Mouse (Mus musculus): ENCODE results near the gene Dnm3.
"Not testable (repeated sequence)": the region's sequence is repeated elsewhere in the genome, so short reads cannot be mapped to it uniquely, and the experiment has no call there.

Gene Dnm3

GRCm38 (mm10) chr1:162436672-162437071 lies 41.2 kb downstream of the Dnm3 start:
- no peak for DNase-seq (ENCODE audit: extremely low spot score, low read depth, low spot score)

- DNase-seq (ENCODE audit: extremely low spot score, low read depth, low spot score): no peak
Observed at GRCm38 (mm10) chr1:162428904-162429303, 48.9 kb downstream of the Dnm3 start.

- no peak for DNase-seq (ENCODE audit: extremely low spot score, low read depth, low spot score)
Observed at GRCm38 (mm10) chr1:162425930-162426478, 51.8 kb downstream of the Dnm3 start.

- DNase-seq (ENCODE audit: extremely low spot score, low read depth, low spot score): no peak
Observed at GRCm38 (mm10) chr1:162422826-162423225, 55.0 kb downstream of the Dnm3 start.

GRCm38 (mm10) chr1:162413791-162414190 lies 64.0 kb downstream of the Dnm3 start:
- DNase-seq (ENCODE audit: extremely low spot score, low read depth, low spot score): no peak

- DNase-seq (ENCODE audit: extremely low spot score, low read depth, low spot score): no peak
Observed at GRCm38 (mm10) chr1:162412787-162413429, 64.9 kb downstream of the Dnm3 start.

- DNase-seq (ENCODE audit: extremely low spot score, low read depth, low spot score): no peak
Observed at GRCm38 (mm10) chr1:162410207-162410965, 67.4 kb downstream of the Dnm3 start.

GRCm38 (mm10) chr1:162394549-162394948 lies 83.3 kb downstream of the Dnm3 start:
- DNase-seq (ENCODE audit: extremely low spot score, low read depth, low spot score): no peak

GRCm38 (mm10) chr1:162388442-162389165 lies 89.2 kb downstream of the Dnm3 start:
- DNase-seq (ENCODE audit: extremely low spot score, low read depth, low spot score): no peak

- DNase-seq (ENCODE audit: extremely low spot score, low read depth, low spot score): not testable (repeated sequence)
Observed at GRCm38 (mm10) chr1:162373068-162373467, 104.8 kb downstream of the Dnm3 start.

GRCm38 (mm10) chr1:162369726-162370125 lies 108.1 kb downstream of the Dnm3 start:
- no peak for DNase-seq (ENCODE audit: extremely low spot score, low read depth, low spot score)

GRCm38 (mm10) chr1:162361978-162362377 lies 115.9 kb downstream of the Dnm3 start:
- no peak for DNase-seq (ENCODE audit: extremely low spot score, low read depth, low spot score)

- DNase-seq (ENCODE audit: extremely low spot score, low read depth, low spot score): no peak
Observed at GRCm38 (mm10) chr1:162359270-162359669, 118.6 kb downstream of the Dnm3 start.

GRCm38 (mm10) chr1:162358036-162358435 lies 119.8 kb downstream of the Dnm3 start:
- DNase-seq (ENCODE audit: extremely low spot score, low read depth, low spot score): no peak

- DNase-seq (ENCODE audit: extremely low spot score, low read depth, low spot score): no peak
Observed at GRCm38 (mm10) chr1:162356481-162356880, 121.4 kb downstream of the Dnm3 start.

- no peak for DNase-seq (ENCODE audit: extremely low spot score, low read depth, low spot score)
Observed at GRCm38 (mm10) chr1:162354780-162355179, 123.1 kb downstream of the Dnm3 start.

GRCm38 (mm10) chr1:162353831-162354230 lies 124.0 kb downstream of the Dnm3 start:
- no peak for DNase-seq (ENCODE audit: extremely low spot score, low read depth, low spot score)

GRCm38 (mm10) chr1:162349306-162349705 lies 128.5 kb downstream of the Dnm3 start:
- DNase-seq (ENCODE audit: extremely low spot score, low read depth, low spot score): no peak

GRCm38 (mm10) chr1:162346456-162347011 lies 131.3 kb downstream of the Dnm3 start:
- no peak for DNase-seq (ENCODE audit: extremely low spot score, low read depth, low spot score)

GRCm38 (mm10) chr1:162337170-162337569 lies 140.7 kb downstream of the Dnm3 start:
- DNase-seq (ENCODE audit: extremely low spot score, low read depth, low spot score): no peak

- DNase-seq (ENCODE audit: extremely low spot score, low read depth, low spot score): peak; percentile 83
Observed at GRCm38 (mm10) chr1:162336640-162337039, 141.2 kb downstream of the Dnm3 start.

Data from hindlimb bud, embryonic 11.5 days (tissue).